Mouse (Mus musculus) CH12.LX (cell line): Measurements from ENCODE around the gene Haao.

Source experiments
- BHLHE40 ChIP-seq: IDR thresholded peaks from 2 replicates; pipeline ENCODE4 v1.6.1; 2011; ENCODE audit warnings: mild to moderate bottlenecking, low read depth, low read length, improper control_type of control experiment
- CHD2 ChIP-seq: IDR thresholded peaks from 2 replicates; pipeline ENCODE4 v1.6.1; 2011; ENCODE audit warnings: low read length, improper control_type of control experiment
- CTCF ChIP-seq, 2 experiments: IDR thresholded peaks in 1 of 2; conservative IDR thresholded peaks in 1 of 2; 2 replicates each; pipeline ENCODE4 v1.5.1; 2011 to 2012; ENCODE audit warnings: low read depth in 2 of 2, low read length in 2 of 2, improper control_type of control experiment in 1 of 2, inconsistent platforms in 1 of 2, mild to moderate bottlenecking in 1 of 2, moderate library complexity in 1 of 2
- E2F4 ChIP-seq: IDR thresholded peaks from 2 replicates; pipeline ENCODE4 v1.6.1; 2011; ENCODE audit warnings: low read depth, low read length, improper control_type of control experiment; ENCODE audit not compliant: insufficient replicate concordance
- ELF1 ChIP-seq: IDR thresholded peaks from 2 replicates; pipeline ENCODE4 v1.6.1; 2014; ENCODE audit warnings: low read depth, mild to moderate bottlenecking, inconsistent platforms, low read length, improper control_type of control experiment
- HCFC1 ChIP-seq: IDR thresholded peaks from 2 replicates; pipeline ENCODE4 v1.6.1; 2012; ENCODE audit warnings: low read depth, mild to moderate bottlenecking, inconsistent platforms, low read length, improper control_type of control experiment
- KAT2A ChIP-seq: IDR thresholded peaks from 2 replicates; pipeline ENCODE4 v1.6.1; 2012; ENCODE audit warnings: low read length, improper control_type of control experiment, inconsistent platforms; ENCODE audit not compliant: insufficient replicate concordance
- MAFK ChIP-seq: IDR thresholded peaks from 2 replicates; pipeline ENCODE4 v1.6.1; 2011; ENCODE audit warnings: low read length, improper control_type of control experiment; ENCODE audit not compliant: insufficient replicate concordance
- NELFE ChIP-seq: IDR thresholded peaks from 2 replicates; pipeline ENCODE4 v1.6.1; 2011; ENCODE audit warnings: low read depth, low read length, improper control_type of control experiment
- POLR2A ChIP-seq: IDR thresholded peaks from 2 replicates; pipeline ENCODE4 v1.6.1; 2011; ENCODE audit warnings: low read depth, mild to moderate bottlenecking, improper control_type of control experiment, low read length

DNA sequence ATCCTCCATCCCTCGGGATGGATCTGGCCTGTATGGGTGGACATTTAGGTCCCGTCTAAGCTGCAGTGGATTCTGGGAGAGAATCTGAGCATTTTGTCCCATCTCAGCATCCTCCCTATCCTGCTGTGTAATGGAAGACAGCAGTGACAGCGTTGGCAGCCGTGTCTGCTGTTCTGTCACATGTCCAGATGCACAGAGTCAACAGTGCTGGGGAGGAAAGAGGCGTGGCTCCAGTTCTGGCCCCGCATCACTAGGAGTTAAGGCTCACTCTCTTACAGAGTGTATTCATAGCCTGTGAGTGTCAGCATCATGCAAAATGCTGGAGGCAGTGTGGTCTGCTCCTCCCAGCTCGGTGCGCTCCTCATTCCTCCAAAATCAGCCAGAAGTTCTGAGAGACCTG lies 28.3 kb downstream of the Haao start:
- TF ChIP-seq ELF1 (no peak), BHLHE40 (no peak), CTCF (conservative IDR thresholded peaks at IDR 0.05 in 1 of 2, IDR thresholded peaks at IDR 0.05 in 1 of 2; ENCODE audit: low read depth in 2 of 2, low read length in 2 of 2) (no peak), E2F4 (no peak), NELFE (no peak), MAFK (no peak), KAT2A (no peak), POLR2A (no peak), HCFC1 (no peak), CHD2 (no peak)
